Mouse (Mus musculus): ENCODE measurements at regions not wholly inside any gene's neighbourhood (a gene's known extent, or its start where the extent isn't known, plus 50 kb on each side); places are given as distances from the start of the nearest gene placed in this dataset.

DNA sequence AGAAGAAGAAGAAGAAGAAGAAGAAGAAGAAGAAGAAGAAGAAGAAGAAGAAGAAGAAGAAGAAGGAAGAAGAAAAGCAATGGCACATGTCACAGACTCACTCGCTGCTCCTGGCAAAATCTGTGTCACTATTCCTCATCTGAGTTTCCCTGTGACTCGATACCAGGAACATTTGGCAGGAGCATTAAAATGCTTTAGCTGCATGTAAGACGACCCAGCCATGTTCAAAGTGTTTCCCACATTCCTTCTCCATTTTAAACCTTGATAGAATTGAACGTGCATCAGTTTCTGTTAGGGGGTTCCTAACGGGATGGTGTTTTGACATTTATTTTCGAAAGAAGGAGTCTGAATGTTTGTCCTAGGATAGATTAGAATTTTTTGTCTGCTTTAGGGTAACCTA lies 51.2 kb upstream of the Pja2 start:
- H3K4me2 ChIP-seq, result no peak overlapping the region
- DNase-seq (no peak), ATAC-seq (ENCODE audit: low read depth) (no peak)
- H3K4me1 ChIP-seq (replicated peaks), result no peaks in the 10 kb centered on the region
- no peak overlapping the region for H3K27ac ChIP-seq
- H3K9me3 ChIP-seq (replicated peaks), result no peaks in the 10 kb centered on the region
- no peak overlapping the region for H3K4me3 ChIP-seq (replicated peaks)
- H3K9ac ChIP-seq, result no peak overlapping the region
- H3K27me3 ChIP-seq, result no peaks in the 10 kb centered on the region
- 75% methylated on average over 6 of the region's 6 CpGs for WGBS (ENCODE audit: insufficient replicate concordance)
- H3K36me3 ChIP-seq, result no peaks in the 10 kb centered on the region

DNA sequence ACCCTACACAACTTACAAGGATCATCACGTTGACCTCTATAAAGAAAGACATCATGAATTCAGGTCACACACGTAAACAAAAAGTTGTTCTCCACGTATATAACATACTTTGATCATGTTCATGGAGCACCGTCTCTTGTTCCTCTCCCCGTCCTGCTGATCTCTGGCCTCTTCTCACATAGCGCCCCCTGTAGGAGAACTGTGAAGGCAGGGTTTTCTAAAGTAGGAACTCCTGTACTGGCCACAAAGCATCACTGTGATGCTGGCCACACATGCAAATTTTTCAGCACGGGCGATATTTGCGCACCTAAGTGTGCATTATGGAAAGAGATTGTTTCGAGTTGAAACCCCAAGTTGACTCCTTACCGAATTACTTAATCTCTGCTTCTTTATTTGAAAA lies 51.9 kb upstream of the Pja2 start:
- H3K27ac ChIP-seq, result no peak overlapping the region
- H3K4me2 ChIP-seq, result no peak overlapping the region
- H3K4me3 ChIP-seq (replicated peaks), result no peak overlapping the region
- H3K4me1 ChIP-seq (replicated peaks), result no peaks in the 10 kb centered on the region
- DNase-seq (no peak), ATAC-seq (ENCODE audit: low read depth) (no peak)
- no peaks in the 10 kb centered on the region for H3K9me3 ChIP-seq (replicated peaks)
- no peak overlapping the region for H3K9ac ChIP-seq
- no peaks in the 10 kb centered on the region for H3K36me3 ChIP-seq
- no peaks in the 10 kb centered on the region for H3K27me3 ChIP-seq
- WGBS (ENCODE audit: insufficient replicate concordance), result 79% methylated on average over 11 of the region's 11 CpGs

DNA sequence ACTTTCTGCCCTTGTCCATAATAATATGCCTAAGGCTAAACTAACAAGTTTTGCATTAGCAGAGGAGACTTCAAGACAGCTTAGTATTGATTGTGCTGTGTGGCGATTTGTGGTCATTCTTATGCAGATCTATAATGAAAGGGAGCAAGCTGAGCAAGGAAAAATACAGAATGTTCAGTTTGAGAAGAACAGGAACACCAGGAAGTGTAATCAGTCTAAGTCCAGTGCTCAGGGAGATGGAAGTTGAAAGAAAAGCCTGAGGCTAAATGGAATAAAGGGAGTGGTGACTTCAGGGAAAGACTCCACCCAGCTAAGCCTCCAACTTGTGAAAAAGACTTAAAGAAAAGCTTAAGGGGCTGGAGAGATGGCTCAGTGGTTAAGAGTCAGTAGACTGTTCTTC lies 58.6 kb upstream of the Pja2 start:
- Histone ChIP-seq H3K4me2 (no peak overlapping the region), H3K9me3 (replicated peaks) (no peaks in the 10 kb centered on the region), H3K4me1 (replicated peaks) (no peaks in the 10 kb centered on the region), H3K4me3 (replicated peaks) (no peak overlapping the region), H3K27me3 (no peaks in the 10 kb centered on the region), H3K36me3 (no peaks in the 10 kb centered on the region), H3K27ac (no peak overlapping the region), H3K9ac (no peak overlapping the region)
- DNase-seq (no peak), ATAC-seq (ENCODE audit: low read depth) (no peak)
- WGBS (ENCODE audit: insufficient replicate concordance), result 58% methylated on average over 1 of the region's 1 CpGs

GRCm38 (mm10) chr17:64397254-64397897 lies 65.7 kb upstream of the Pja2 start:
- no peaks in the 10 kb centered on the region for H3K36me3 ChIP-seq
- WGBS (ENCODE audit: insufficient replicate concordance), result 13% methylated on average over 12 of the region's 12 CpGs
- no peak overlapping the region for H3K9ac ChIP-seq
- no peak overlapping the region for H3K4me2 ChIP-seq
- H3K4me3 ChIP-seq (replicated peaks), result no peak overlapping the region
- DNase-seq (no peak), ATAC-seq (ENCODE audit: low read depth) (no peak)
- H3K9me3 ChIP-seq (replicated peaks), result no peaks in the 10 kb centered on the region
- H3K4me1 ChIP-seq (replicated peaks), result no peaks in the 10 kb centered on the region
- H3K27ac ChIP-seq, result no peak overlapping the region
- no peaks in the 10 kb centered on the region for H3K27me3 ChIP-seq

DNA sequence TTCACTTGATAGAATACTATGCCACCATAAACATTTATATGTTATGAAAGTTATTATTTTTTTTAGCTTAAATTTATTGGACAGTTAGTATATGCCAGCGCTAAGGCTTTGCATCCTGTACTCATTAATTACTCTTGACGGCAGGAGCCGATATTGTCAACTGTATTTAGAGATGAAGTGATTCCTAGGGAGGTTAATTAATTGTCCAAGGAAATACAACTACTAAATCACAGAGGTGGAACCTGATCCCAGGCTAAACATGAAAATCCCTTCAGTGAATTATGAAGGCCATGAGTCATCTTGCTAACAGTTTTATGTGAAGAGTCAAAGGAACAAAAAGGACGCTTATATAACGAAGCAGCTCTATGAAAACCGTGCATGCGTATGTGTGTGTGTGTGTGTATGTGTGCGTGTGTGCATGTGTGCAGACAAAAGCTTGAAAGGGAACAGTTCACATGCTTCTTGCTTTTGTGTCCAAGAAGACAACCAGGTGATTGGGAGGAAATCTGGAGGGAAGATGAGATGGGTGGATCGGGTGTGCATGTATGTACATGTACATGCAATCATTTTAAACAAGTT lies 66.5 kb upstream of the Pja2 start:
- H3K9ac ChIP-seq, result no peak overlapping the region
- no peak overlapping the region for H3K27ac ChIP-seq
- H3K27me3 ChIP-seq, result no peaks in the 10 kb centered on the region
- ATAC-seq (ENCODE audit: low read depth) (no peak), DNase-seq (no peak)
- 72% methylated on average over 9 of the region's 9 CpGs for WGBS (ENCODE audit: insufficient replicate concordance)
- no peaks in the 10 kb centered on the region for H3K4me1 ChIP-seq (replicated peaks)
- H3K4me2 ChIP-seq, result no peak overlapping the region
- no peaks in the 10 kb centered on the region for H3K9me3 ChIP-seq (replicated peaks)
- H3K36me3 ChIP-seq, result no peaks in the 10 kb centered on the region
- no peak overlapping the region for H3K4me3 ChIP-seq (replicated peaks)

- ATAC-seq (ENCODE audit: low read depth) (no peak), DNase-seq (no peak)
- H3K36me3 ChIP-seq, result no peaks in the 10 kb centered on the region
- H3K27ac ChIP-seq, result no peak overlapping the region
- no peak overlapping the region for H3K9ac ChIP-seq
- WGBS (ENCODE audit: insufficient replicate concordance), result 15% methylated on average over 3 of the region's 3 CpGs
- H3K9me3 ChIP-seq (replicated peaks), result no peaks in the 10 kb centered on the region
- H3K4me1 ChIP-seq (replicated peaks), result no peaks in the 10 kb centered on the region
- H3K4me3 ChIP-seq (replicated peaks), result no peak overlapping the region
- no peaks in the 10 kb centered on the region for H3K27me3 ChIP-seq
- H3K4me2 ChIP-seq, result no peak overlapping the region
Observed at GRCm38 (mm10) chr17:64398708-64399107, 67.0 kb upstream of the Pja2 start.

GRCm38 (mm10) chr17:64406742-64407254 lies 75.1 kb upstream of the Pja2 start:
- no peak overlapping the region for H3K4me3 ChIP-seq (replicated peaks)
- 62% methylated on average over 5 of the region's 5 CpGs for WGBS (ENCODE audit: insufficient replicate concordance)
- no peak overlapping the region for H3K27ac ChIP-seq
- no peak overlapping the region for H3K9ac ChIP-seq
- H3K4me1 ChIP-seq (replicated peaks), result no peaks in the 10 kb centered on the region
- no peaks in the 10 kb centered on the region for H3K9me3 ChIP-seq (replicated peaks)
- DNase-seq, result no peak
- H3K36me3 ChIP-seq, result no peaks in the 10 kb centered on the region
- no peak for ATAC-seq (ENCODE audit: low read depth)
- no peak overlapping the region for H3K4me2 ChIP-seq
- H3K27me3 ChIP-seq, result no peaks in the 10 kb centered on the region

GRCm38 (mm10) chr17:64407255-64408011 lies 75.7 kb upstream of the Pja2 start:
- no peaks in the 10 kb centered on the region for H3K4me1 ChIP-seq (replicated peaks)
- WGBS (ENCODE audit: insufficient replicate concordance), result 70% methylated on average over 13 of the region's 13 CpGs
- no peak overlapping the region for H3K9ac ChIP-seq
- H3K27me3 ChIP-seq, result no peaks in the 10 kb centered on the region
- no peak for DNase-seq
- no peaks in the 10 kb centered on the region for H3K9me3 ChIP-seq (replicated peaks)
- no peak for ATAC-seq (ENCODE audit: low read depth)
- no peak overlapping the region for H3K4me2 ChIP-seq
- no peak overlapping the region for H3K27ac ChIP-seq
- H3K4me3 ChIP-seq (replicated peaks), result no peak overlapping the region
- no peaks in the 10 kb centered on the region for H3K36me3 ChIP-seq

DNA sequence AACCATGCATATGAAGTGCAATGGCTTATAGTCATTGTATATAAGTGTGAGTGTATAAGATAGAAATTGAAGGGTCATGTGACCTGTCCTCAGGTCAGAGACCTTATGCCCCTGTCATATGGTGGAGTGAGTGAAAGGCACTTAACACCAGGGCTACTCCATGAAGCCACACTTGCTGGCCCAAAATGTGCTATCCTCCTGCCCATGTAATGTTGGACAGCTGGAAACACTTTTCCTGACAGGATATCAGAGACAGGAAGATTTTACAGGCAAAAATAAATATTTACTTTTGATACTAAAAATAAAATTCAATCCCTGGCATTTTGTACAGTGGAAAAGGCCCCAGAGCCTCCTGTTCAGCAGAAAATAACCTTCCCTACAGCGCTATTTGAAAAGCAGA lies 94.1 kb upstream of the Pja2 start:
- Histone ChIP-seq H3K4me3 (replicated peaks) (no peak overlapping the region), H3K9ac (no peak overlapping the region), H3K4me2 (no peak overlapping the region), H3K4me1 (replicated peaks) (no peaks in the 10 kb centered on the region), H3K27ac (no peak overlapping the region), H3K27me3 (no peaks in the 10 kb centered on the region), H3K9me3 (replicated peaks) (no peaks in the 10 kb centered on the region), H3K36me3 (no peaks in the 10 kb centered on the region)
- WGBS (ENCODE audit: insufficient replicate concordance), result 81% methylated on average over 1 of the region's 1 CpGs
- ATAC-seq (ENCODE audit: low read depth), result no peak
- DNase-seq, result no peak

GRCm38 (mm10) chr17:64426536-64426935 lies 94.8 kb upstream of the Pja2 start:
- 65% methylated on average over 5 of the region's 5 CpGs for WGBS (ENCODE audit: insufficient replicate concordance)
- Histone ChIP-seq H3K9me3 (replicated peaks) (no peaks in the 10 kb centered on the region), H3K4me2 (no peak overlapping the region), H3K4me1 (replicated peaks) (no peaks in the 10 kb centered on the region), H3K9ac (no peak overlapping the region), H3K27me3 (no peaks in the 10 kb centered on the region), H3K36me3 (no peaks in the 10 kb centered on the region), H3K27ac (no peak overlapping the region), H3K4me3 (replicated peaks) (no peak overlapping the region)
- ATAC-seq (ENCODE audit: low read depth) (no peak), DNase-seq (no peak)

GRCm38 (mm10) chr17:64439571-64439970 lies 107.9 kb upstream of the Pja2 start:
- 58% methylated on average over 1 of the region's 1 CpGs for WGBS (ENCODE audit: insufficient replicate concordance)
- no peak for ATAC-seq (ENCODE audit: low read depth)

More at GRCm38 (mm10) chr17:64439571-64439970, 107.9 kb upstream of the Pja2 start:
- Histone ChIP-seq H3K27ac (no peak overlapping the region), H3K9ac (no peak overlapping the region), H3K27me3 (no peaks in the 10 kb centered on the region), H3K4me2 (no peak overlapping the region), H3K36me3 (no peaks in the 10 kb centered on the region), H3K4me3 (replicated peaks) (no peak overlapping the region), H3K9me3 (replicated peaks) (no peaks in the 10 kb centered on the region), H3K4me1 (replicated peaks) (no peaks in the 10 kb centered on the region)
- no peak for DNase-seq
